Mouse (Mus musculus) ES-Bruce4 (cell line): Measurements from ENCODE around the gene Zbtb34.

ENCODE experiments used
- CTCF ChIP-seq: IDR thresholded peaks from one replicate; pipeline ENCODE4 v1.8.1; 2011; ENCODE audit warnings: low read depth, low read length
- POLR2A ChIP-seq: IDR thresholded peaks from one replicate; pipeline ENCODE4 v1.8.1; 2011; ENCODE audit warnings: low read length; ENCODE audit not compliant: insufficient read depth

DNA sequence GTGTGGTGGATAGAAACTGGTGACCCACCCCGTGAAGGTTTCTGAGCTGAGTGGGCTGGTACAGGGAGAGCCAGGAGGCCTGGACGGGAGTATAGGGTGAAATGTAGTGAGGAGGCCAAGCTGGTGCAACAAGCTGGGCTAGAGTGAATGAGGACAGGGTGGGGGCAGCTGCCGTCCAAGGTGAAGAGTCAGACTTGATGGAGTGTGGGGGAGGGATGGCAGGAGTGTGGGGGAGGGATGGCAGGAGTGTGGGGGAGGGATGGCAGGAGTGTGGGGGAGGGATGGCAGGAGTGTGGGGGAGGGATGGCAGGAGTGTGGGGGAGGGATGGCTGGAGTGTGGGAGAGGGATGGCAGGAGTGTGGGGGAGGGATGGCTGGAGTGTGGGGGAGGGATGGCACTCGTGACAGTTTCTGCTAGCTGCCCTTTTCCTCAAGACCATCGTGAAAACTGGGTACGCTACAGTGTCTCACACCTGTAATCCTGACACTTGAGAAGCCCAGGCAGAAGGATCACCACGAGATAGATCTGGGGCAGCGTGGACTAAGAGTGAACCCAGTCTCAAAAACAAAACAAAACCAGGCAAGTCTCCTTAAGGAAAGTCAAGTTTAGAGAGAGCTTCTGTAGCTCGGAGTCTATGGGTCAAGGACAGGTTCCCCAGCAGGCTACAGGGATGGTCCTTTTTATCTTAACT lies 9.0 kb upstream of the Zbtb34 start:
- TF ChIP-seq CTCF = no peak
- no peak for TF ChIP-seq POLR2A
